Mouse (Mus musculus) adrenal gland, postnatal 0 days (tissue): ENCODE data around the gene Eef2kmt. TPM values are rescaled to one million over a fixed set of nuclear protein-coding genes. Genes with fewer than 3 reads are reported as not detected.

ENCODE experiments used
- microRNA-seq: library from miRNA; unstranded; fragments of <30 nt; microRNA quantifications from one replicate; pipeline ENCODE4, GENCODE M21; 2016; ENCODE audit warnings: borderline replicate concordance; ENCODE audit not compliant: insufficient number of aligned reads
- polyA plus RNA-seq: library from polyadenylated mRNA; unstranded; fragments of >200 nt; fragmentation: Nextera tagmentation; extraction: Ambion mirVana; gene quantifications from 2 replicates; pipeline ENCODE4 v1.2.1, GENCODE M21; 2015

Eef2kmt gene
- 45.5 and 47.5 TPM in 2 replicates for polyA plus RNA-seq

DNA sequence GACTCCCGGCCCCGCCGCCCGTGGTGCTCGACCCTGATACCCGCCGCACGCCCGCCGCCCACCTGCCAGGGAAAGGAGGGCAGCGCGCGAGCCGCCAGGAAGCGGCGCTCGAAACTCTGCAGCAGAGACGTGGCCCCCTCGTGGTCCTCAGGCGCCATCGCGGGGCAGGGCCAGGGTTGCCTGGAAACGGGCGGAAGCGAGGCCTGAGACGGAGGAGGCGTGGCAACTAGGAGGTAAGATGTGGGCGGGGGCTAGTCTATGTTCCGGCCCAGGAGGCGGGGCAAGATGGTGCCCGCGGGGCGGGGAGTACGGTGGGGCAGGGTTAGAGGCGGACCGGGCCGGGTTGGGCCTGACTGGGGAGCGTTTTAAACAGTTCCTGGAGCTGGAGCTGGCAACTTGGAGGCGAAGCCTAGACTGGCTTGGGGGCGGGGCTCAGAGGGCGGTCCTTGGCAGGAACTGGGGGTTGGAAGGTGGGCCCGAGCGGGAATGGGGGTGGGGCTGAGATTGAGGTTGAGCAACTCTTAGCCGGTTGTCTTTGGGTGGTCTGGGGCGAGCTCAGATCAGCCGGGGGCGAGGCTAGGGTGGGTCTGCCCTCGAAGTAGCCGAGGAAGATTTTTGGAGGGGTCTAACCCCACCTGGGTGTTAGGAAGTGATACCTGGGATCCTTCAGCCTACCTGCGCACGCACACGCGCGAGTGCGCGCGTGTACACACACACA lies at the start of gene Eef2kmt:
Gene Eef2kmt, minus strand, starts transcription at position 205 of the 718 bp plus-strand sequence.

DNA sequence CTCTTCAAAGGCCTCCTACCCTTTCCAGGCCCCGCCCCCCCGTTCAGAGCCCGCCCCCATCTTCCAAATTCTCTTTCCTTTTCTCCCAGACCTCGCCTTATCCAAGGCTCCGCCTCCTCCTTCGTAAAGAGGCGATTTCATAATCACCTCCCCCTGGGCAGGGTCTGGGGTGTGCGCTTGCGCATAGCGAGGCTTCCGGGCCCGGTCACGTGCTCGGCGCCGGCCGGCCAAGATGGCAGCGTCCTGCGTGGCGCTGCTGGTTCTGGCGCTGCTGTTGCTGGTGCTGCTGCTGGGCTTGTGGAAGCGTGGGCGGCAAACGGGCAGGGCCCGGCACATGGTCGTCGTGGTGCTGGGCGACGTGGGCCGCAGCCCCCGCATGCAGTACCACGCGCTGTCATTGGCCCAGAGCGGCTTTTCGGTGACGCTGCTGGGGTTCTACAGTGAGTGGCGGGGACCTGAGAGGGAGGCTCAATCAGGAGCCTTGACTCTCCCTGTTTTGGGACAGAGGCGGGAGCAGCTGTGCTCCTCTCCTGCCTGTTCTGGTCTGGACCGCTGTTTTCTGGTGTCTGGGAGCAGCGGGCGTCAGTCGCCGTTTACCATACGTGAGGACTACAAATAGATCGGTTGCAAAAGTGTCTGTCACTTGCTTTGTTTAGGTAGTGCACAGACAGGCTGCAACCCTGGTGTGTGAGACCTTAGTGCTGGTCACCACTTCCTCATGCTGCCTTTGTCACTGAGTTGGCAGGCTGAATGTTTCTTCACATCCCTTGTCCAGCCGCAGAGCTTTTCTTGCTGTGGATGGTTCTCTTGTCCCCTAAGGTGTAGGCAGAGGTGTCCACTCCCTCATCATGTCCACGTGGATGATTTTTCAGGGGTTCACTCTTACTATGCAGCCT lies 22.1 kb downstream of the Eef2kmt start, which contains the start of gene Alg1:
Gene Alg1, plus strand, starts transcription at position 204 of the 896 bp plus-strand sequence.

DNA sequence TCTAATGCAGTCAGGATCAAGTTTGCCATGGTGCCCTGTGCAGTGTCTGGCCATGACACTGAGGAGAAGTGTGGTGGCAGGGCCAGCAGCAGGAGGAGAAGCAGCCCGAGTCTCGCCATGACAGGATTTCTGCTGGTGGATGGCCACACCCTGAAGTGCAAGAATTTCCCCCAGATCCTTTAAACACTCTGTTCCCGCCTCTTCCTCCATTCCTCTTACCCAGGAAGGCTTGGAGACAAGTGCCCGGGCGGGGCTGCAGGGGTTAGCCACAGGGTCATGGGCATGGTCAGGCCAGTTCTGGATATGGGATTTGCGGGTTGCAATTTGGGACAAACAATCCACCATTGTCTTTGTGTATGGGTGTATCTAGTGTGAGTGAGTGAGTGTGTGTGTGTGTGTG lies 33.6 kb downstream of the Eef2kmt start, which contains the start of gene AU021092:
Gene AU021092, minus strand, starts transcription at position 160 of the 400 bp plus-strand sequence.

GRCm38 (mm10) chr16:5203668-5204433 lies 51.9 kb downstream of the Eef2kmt start, which contains the start of gene Nagpa:
Gene Nagpa (minus strand): TSS chr16:5204012.

Small RNA genes lying within 50 kb of the gene (microRNA-seq; reads per million reads assigned to microRNA genes)
- gene Gm23689 (not detected), gene Gm26095 (not detected), gene Mir6364 (not detected)

Other genes starting within 250 kb of the Eef2kmt start
- 2.6 and 3.2 TPM in 2 replicates for gene Smim22, start 248.7 kb downstream of the Eef2kmt start, polyA plus RNA-seq
- 58.9 and 59.4 TPM in 2 replicates for gene Rogdi, start 242.4 kb downstream of the Eef2kmt start, polyA plus RNA-seq
- gene Glyr1, start 206.1 kb downstream of the Eef2kmt start, polyA plus RNA-seq = 61.6 and 91.6 TPM in 2 replicates
- gene Ubn1, start 205.9 kb downstream of the Eef2kmt start, polyA plus RNA-seq = 10.2 and 11.6 TPM in 2 replicates
- gene Ppl, start 123.6 kb downstream of the Eef2kmt start, polyA plus RNA-seq = 2.0 and 2.2 TPM in 2 replicates
- gene Sec14l5, start 108.9 kb downstream of the Eef2kmt start, polyA plus RNA-seq = 0.09 and 0.11 TPM in 2 replicates
- 17.5 and 28.2 TPM in 2 replicates for gene Nagpa, start 52.0 kb downstream of the Eef2kmt start, polyA plus RNA-seq
- 36.8 and 37.1 TPM in 2 replicates for gene AU021092, start 33.7 kb downstream of the Eef2kmt start, polyA plus RNA-seq
- 24.8 and 39.7 TPM in 2 replicates for gene Alg1, start 22.4 kb downstream of the Eef2kmt start, polyA plus RNA-seq